Mouse (Mus musculus): ENCODE data around the gene Chga. TPM values are rescaled to one million over a fixed set of nuclear protein-coding genes. Genes with fewer than 3 reads are reported as not detected.
A peak's percentile ranks its signal among the peaks of the same experiment; 100 is the strongest.

The Chga gene
- 7.3 and 12.4 TPM in 2 replicates for polyA plus RNA-seq (2012; rRNA removed)

DNA sequence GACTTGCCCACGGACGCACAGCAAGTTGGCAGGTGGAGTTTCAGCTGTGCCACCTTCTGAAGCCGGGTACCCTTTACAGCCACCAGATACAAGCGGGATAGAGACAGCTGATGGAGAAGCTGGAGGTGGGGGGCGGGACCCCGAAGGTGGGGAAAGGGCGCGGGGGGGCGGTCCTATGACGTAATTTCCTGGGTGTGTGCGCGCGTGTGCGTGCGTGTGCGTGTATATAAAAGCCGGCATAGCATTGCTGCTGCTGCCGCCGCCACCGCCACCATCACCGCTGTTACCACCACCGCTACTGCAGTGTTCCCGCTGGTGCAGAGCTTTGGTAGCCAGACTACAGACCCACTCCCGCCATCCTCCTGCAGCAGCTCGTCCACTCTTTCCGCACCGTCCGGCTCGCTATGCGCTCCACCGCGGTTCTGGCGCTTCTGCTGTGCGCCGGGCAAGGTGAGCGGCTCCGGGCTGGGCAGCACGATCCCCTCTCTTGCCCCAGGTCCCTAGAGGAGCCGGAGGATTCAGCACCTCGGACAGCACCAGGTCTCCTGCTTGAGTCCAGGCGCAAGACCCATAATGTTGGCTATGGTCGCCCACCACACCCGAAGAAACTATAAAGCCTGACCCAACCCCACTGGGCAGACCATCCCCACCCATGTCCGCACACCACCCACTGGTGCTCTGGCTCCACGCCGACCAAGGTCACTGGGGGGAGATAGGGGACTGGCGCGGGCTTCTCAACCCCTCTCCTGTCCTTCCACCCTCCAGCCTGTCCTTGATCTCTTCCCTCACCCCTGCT, at the start of gene Chga:
Gene Chga, plus strand, starts transcription at position 249 of the 796 bp plus-strand sequence.
- WGBS: 5% methylated on average over 48 of the region's 48 CpGs
- H3K27ac ChIP-seq (ENCODE audit: control insufficient read depth, insufficient read depth, low read length): no peak within 1 kb of the TSS
- no peak within 1 kb of the TSS for H3K4me3 ChIP-seq (ENCODE audit: control insufficient read depth, insufficient read depth, low read length)
- H3K4me1 ChIP-seq (replicated peaks; ENCODE audit: control insufficient read depth, insufficient read depth, low read length): no peaks in the 10 kb centered on the region
- peak; percentile 54 for DNase-seq
- no peak for TF ChIP-seq CTCF (IDR thresholded peaks at IDR 0.05; ENCODE audit: borderline replicate concordance, control insufficient read depth, extremely low read depth, insufficient read depth, low read length, poor library complexity)
- no peak for TF ChIP-seq POLR2A (IDR thresholded peaks at IDR 0.05; ENCODE audit: control insufficient read depth, extremely low read depth, insufficient read depth, low read length, poor library complexity)
- no peaks in the 10 kb centered on the region; the same call in 1 of the 2 replicates for H3K27me3 ChIP-seq (ENCODE audit: control insufficient read depth, insufficient read depth, low read length)
- no peaks in the 10 kb centered on the region for H3K36me3 ChIP-seq (ENCODE audit: control insufficient read depth, insufficient read depth, low read length)

- no peaks in the 10 kb centered on the region for H3K27me3 ChIP-seq (ENCODE audit: control insufficient read depth, insufficient read depth, low read length)
- WGBS: 83% methylated on average over 9 of the region's 9 CpGs
- no peak for DNase-seq
- TF ChIP-seq POLR2A (IDR thresholded peaks at IDR 0.05; ENCODE audit: control insufficient read depth, extremely low read depth, insufficient read depth, low read length, poor library complexity): no peak
- no peak for TF ChIP-seq CTCF (IDR thresholded peaks at IDR 0.05; ENCODE audit: borderline replicate concordance, control insufficient read depth, extremely low read depth, insufficient read depth, low read length, poor library complexity)
- no peaks in the 10 kb centered on the region for H3K36me3 ChIP-seq (ENCODE audit: control insufficient read depth, insufficient read depth, low read length)
- H3K27ac ChIP-seq (ENCODE audit: control insufficient read depth, insufficient read depth, low read length): no peak overlapping the region
- no peak overlapping the region for H3K4me3 ChIP-seq (ENCODE audit: control insufficient read depth, insufficient read depth, low read length)
- H3K4me1 ChIP-seq (replicated peaks; ENCODE audit: control insufficient read depth, insufficient read depth, low read length): no peaks in the 10 kb centered on the region
These were observed 49.5 kb upstream of the Chga start for GRCm38 (mm10) chr12:102505131-102505713.

- Histone ChIP-seq H3K36me3 (ENCODE audit: control insufficient read depth, insufficient read depth, low read length) (no peaks in the 10 kb centered on the region), H3K4me1 (replicated peaks; ENCODE audit: control insufficient read depth, insufficient read depth, low read length) (no peaks in the 10 kb centered on the region), H3K27me3 (ENCODE audit: control insufficient read depth, insufficient read depth, low read length) (no peaks in the 10 kb centered on the region), H3K27ac (ENCODE audit: control insufficient read depth, insufficient read depth, low read length) (no peak overlapping the region), H3K4me3 (ENCODE audit: control insufficient read depth, insufficient read depth, low read length) (no peak overlapping the region)
- no peak for DNase-seq
- TF ChIP-seq CTCF (IDR thresholded peaks at IDR 0.05; ENCODE audit: borderline replicate concordance, control insufficient read depth, extremely low read depth, insufficient read depth, low read length, poor library complexity): no peak
- TF ChIP-seq POLR2A (IDR thresholded peaks at IDR 0.05; ENCODE audit: control insufficient read depth, extremely low read depth, insufficient read depth, low read length, poor library complexity): no peak
- 96% methylated on average over 7 of the region's 7 CpGs for WGBS
These were observed 48.8 kb upstream of the Chga start for GRCm38 (mm10) chr12:102505949-102506348.

- no peaks in the 10 kb centered on the region for H3K36me3 ChIP-seq (ENCODE audit: control insufficient read depth, insufficient read depth, low read length)
- no peak overlapping the region for H3K27ac ChIP-seq (ENCODE audit: control insufficient read depth, insufficient read depth, low read length)
- 94% methylated on average over 3 of the region's 3 CpGs for WGBS
- TF ChIP-seq POLR2A (IDR thresholded peaks at IDR 0.05; ENCODE audit: control insufficient read depth, extremely low read depth, insufficient read depth, low read length, poor library complexity): no peak
- TF ChIP-seq CTCF (IDR thresholded peaks at IDR 0.05; ENCODE audit: borderline replicate concordance, control insufficient read depth, extremely low read depth, insufficient read depth, low read length, poor library complexity): no peak
- no peaks in the 10 kb centered on the region for H3K27me3 ChIP-seq (ENCODE audit: control insufficient read depth, insufficient read depth, low read length)
- DNase-seq: no peak
- H3K4me3 ChIP-seq (ENCODE audit: control insufficient read depth, insufficient read depth, low read length): no peak overlapping the region
- no peaks in the 10 kb centered on the region for H3K4me1 ChIP-seq (replicated peaks; ENCODE audit: control insufficient read depth, insufficient read depth, low read length)
These were observed 43.4 kb upstream of the Chga start for GRCm38 (mm10) chr12:102511363-102511762.

GRCm38 (mm10) chr12:102514151-102514550, 40.6 kb upstream of the Chga start:
- Histone ChIP-seq H3K36me3 (ENCODE audit: control insufficient read depth, insufficient read depth, low read length) (no peaks in the 10 kb centered on the region), H3K4me1 (replicated peaks; ENCODE audit: control insufficient read depth, insufficient read depth, low read length) (no peaks in the 10 kb centered on the region), H3K27ac (ENCODE audit: control insufficient read depth, insufficient read depth, low read length) (no peak overlapping the region), H3K4me3 (ENCODE audit: control insufficient read depth, insufficient read depth, low read length) (no peak overlapping the region), H3K27me3 (ENCODE audit: control insufficient read depth, insufficient read depth, low read length) (no peaks in the 10 kb centered on the region)
- TF ChIP-seq POLR2A (IDR thresholded peaks at IDR 0.05; ENCODE audit: control insufficient read depth, extremely low read depth, insufficient read depth, low read length, poor library complexity) (no peak), CTCF (IDR thresholded peaks at IDR 0.05; ENCODE audit: borderline replicate concordance, control insufficient read depth, extremely low read depth, insufficient read depth, low read length, poor library complexity) (no peak)
- DNase-seq: no peak
- WGBS: 96% methylated on average over 6 of the region's 6 CpGs

DNA sequence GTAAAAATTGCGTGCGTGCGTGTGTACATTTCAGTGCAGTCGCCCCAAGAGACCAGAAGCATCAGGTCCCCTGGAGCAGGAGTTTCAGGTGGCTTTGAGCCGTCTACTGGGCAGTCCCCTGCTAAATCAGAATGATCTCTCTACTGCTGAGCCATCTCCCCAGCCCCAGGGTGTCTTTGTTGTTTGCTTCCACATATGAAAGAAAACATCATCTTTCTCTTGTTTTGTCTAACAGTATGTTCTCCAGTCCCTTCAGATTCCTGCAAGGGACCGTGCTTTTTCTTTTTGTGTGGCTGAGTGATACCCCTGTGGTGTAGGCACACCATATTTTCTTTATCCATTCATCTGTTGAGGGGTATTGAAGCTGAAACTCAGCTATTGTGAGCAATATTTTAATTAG, 40.0 kb upstream of the Chga start:
- Histone ChIP-seq H3K4me3 (ENCODE audit: control insufficient read depth, insufficient read depth, low read length) (no peak overlapping the region), H3K4me1 (replicated peaks; ENCODE audit: control insufficient read depth, insufficient read depth, low read length) (no peaks in the 10 kb centered on the region), H3K27ac (ENCODE audit: control insufficient read depth, insufficient read depth, low read length) (no peak overlapping the region), H3K27me3 (ENCODE audit: control insufficient read depth, insufficient read depth, low read length) (no peaks in the 10 kb centered on the region), H3K36me3 (ENCODE audit: control insufficient read depth, insufficient read depth, low read length) (no peaks in the 10 kb centered on the region)
- no peak for TF ChIP-seq CTCF (IDR thresholded peaks at IDR 0.05; ENCODE audit: borderline replicate concordance, control insufficient read depth, extremely low read depth, insufficient read depth, low read length, poor library complexity)
- TF ChIP-seq POLR2A (IDR thresholded peaks at IDR 0.05; ENCODE audit: control insufficient read depth, extremely low read depth, insufficient read depth, low read length, poor library complexity): no peak
- DNase-seq: no peak
- 94% methylated on average over 6 of the region's 6 CpGs for WGBS
